Mouse (Mus musculus): ENCODE measurements around the gene Slc17a7.

GRCm38 (mm10) chr7:45174567-45175280, 11.0 kb downstream of the Slc17a7 start:
- TF ChIP-seq CTCF (IDR thresholded peaks at IDR 0.05; ENCODE audit: low read depth, low read length) (no peak), EP300 (IDR thresholded peaks at IDR 0.05; ENCODE audit: insufficient read depth, low read depth, low read length) (peak; percentile 60; the same call in 1 of the 2 replicates), POLR2A (IDR thresholded peaks at IDR 0.05; ENCODE audit: insufficient read depth, low read length) (no peak)
